Mouse (Mus musculus): ENCODE data around the gene Tgfbrap1.

GRCm38 (mm10) chr1:43127196-43127595, 28.8 kb upstream of the Tgfbrap1 start:
- TF ChIP-seq CTCF (IDR thresholded peaks at IDR 0.05; ENCODE audit: low read depth) (no peak), EP300 (IDR thresholded peaks at IDR 0.05; ENCODE audit: low read depth) (no peak)
